Comparison of ENCODE assay signal across 24 mouse cellular contexts in the genomic region with DNA sequence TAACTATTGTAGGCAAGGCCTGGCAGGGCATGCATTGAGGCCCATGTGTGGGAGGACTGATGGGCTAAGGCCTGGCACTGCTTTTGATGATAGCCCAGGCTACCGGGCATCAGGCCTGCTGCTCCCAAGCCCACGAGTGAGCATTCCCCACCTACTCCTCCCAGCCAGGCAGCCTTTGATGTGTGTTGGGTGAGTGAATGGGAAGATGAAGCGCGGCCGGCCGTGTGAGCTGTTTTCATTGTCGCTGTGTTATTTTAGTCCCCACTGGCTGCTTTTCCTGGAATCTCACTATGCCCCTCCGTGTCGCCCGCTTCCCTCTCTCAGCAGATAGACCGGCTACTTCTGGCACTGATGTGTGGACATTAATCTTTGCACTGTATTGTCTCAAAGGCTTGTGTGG. TPM values are rescaled to one million over a fixed set of nuclear protein-coding genes. Genes with fewer than 3 reads are reported as not detected.
A peak's percentile ranks its signal among the peaks of the same experiment; 100 is the strongest.
DNase-seq lines count a peak whose midpoint lies in the region; ATAC-seq and TF ChIP-seq lines count a peak whose summit lies in the region.
"Had no signal": no experiment of that assay in that cellular context is flagged by ENCODE, and none has a peak within 500 bp of the region (broad histone marks: within the 10 kb centered on the region; RNA-seq: fewer than 3 reads in every experiment).

No protein-coding gene starts in this region.

- H3K4me1 ChIP-seq in megakaryocyte, embryonic 14.5 days: no peaks in the 10 kb centered on the region
- peaks cover 33% of the 10 kb centered on the region for H3K4me1 ChIP-seq in olfactory bulb, adult 2 months (ENCODE audit: control insufficient read depth, insufficient read depth, low read length)

- no peaks in the 10 kb centered on the region for H3K27me3 ChIP-seq in megakaryocyte, embryonic 14.5 days (replicated peaks)
- H3K27me3 ChIP-seq: CH12.LX; forebrain, embryonic 13.5 days had no signal

- no peak overlapping the region for H3K27ac ChIP-seq in gastrocnemius, adult 2 months
- H3K27ac ChIP-seq in olfactory bulb, adult 2 months (ENCODE audit: insufficient read depth, low read depth, low read length): peak overlapping the region; percentile 39; the same call in 1 of the 2 replicates
- H3K27ac ChIP-seq: forebrain, embryonic 10.5 days; forebrain, embryonic 13.5 days; hindbrain, embryonic 14.5 days; hindbrain, postnatal 0 days had no signal

- WGBS in olfactory bulb, adult 2 months: 42% methylated on average over 11 of the region's 11 CpGs

- H3K9me3 ChIP-seq in megakaryocyte, embryonic 14.5 days: peaks cover 89% of the 10 kb centered on the region
- H3K9me3 ChIP-seq: forebrain, embryonic 10.5 days; forebrain, embryonic 13.5 days had no signal

- TF ChIP-seq CTCF in gastrocnemius, adult 2 months (IDR thresholded peaks at IDR 0.05): no peak
- TF ChIP-seq CTCF in olfactory bulb, adult 2 months (IDR thresholded peaks at IDR 0.05; ENCODE audit: insufficient read depth, low read depth, low read length): no peak

- peak; percentile 19 for DNase-seq in gastrocnemius, adult 2 months
- no peak for DNase-seq in gastrocnemius, postnatal 25 days
- peak; percentile 87 for DNase-seq in Muller cell, postnatal 12 days (ENCODE audit: inconsistent ontology term)
- DNase-seq in thymus, postnatal 0 days (ENCODE audit: low spot score): no peak
- DNase-seq: adrenal gland, adult 2 months; adrenal gland, postnatal 14 days; B cell, adult 2 months; cerebellum, adult 18-20 months; cerebellum, adult 9-10 months; cerebellum, postnatal 14 days; gastrocnemius, postnatal 10 days; heart, adult 11 months had no signal

- TF ChIP-seq POLR2A in olfactory bulb, adult 2 months (IDR thresholded peaks at IDR 0.05; ENCODE audit: insufficient read depth, low read depth, low read length): no peak

- no peaks in the 10 kb centered on the region for H3K36me3 ChIP-seq in megakaryocyte, embryonic 14.5 days (replicated peaks; ENCODE audit: low read length)
- H3K36me3 ChIP-seq: G1E had no signal

- intact Hi-C loops in gastrocnemius, adult 2 months (cut with DNase I): no loop called here

- no peak for ATAC-seq in megakaryocyte, adult 5-6 weeks (ENCODE audit: poor library complexity, severe bottlenecking)
- ATAC-seq: forebrain, embryonic 13.5 days; forebrain, embryonic 16.5 days; hindbrain, postnatal 0 days; inflammation-experienced regulatory T-cells, adult 6 months had no signal

- no peak overlapping the region for H3K4me3 ChIP-seq in gastrocnemius, adult 2 months
- peak overlapping the region; percentile 67 for H3K4me3 ChIP-seq in megakaryocyte, embryonic 14.5 days (replicated peaks)
- no peak overlapping the region for H3K4me3 ChIP-seq in olfactory bulb, adult 2 months (ENCODE audit: insufficient read depth, low read depth, low read length)
- H3K4me3 ChIP-seq: forebrain, embryonic 10.5 days; forebrain, embryonic 13.5 days had no signal

RNA-seq across cellular contexts. Expression of gene Fam19a5, which starts 26.1 kb away (rescaled TPM):
- 1 to 10 TPM; 2.4 to 3.2 TPM for total RNA-seq in gastrocnemius, adult 2 months (2021)
- 1 to 10 TPM; 1.4 to 2.0 TPM for total RNA-seq in gastrocnemius, postnatal 25 days (2021)
- 0.08 TPM in 1 of 2 replicates, not detected in the other for polyA plus RNA-seq in megakaryocyte, embryonic 14.5 days (2012; ENCODE audit: insufficient read depth, low replicate concordance)
- total RNA-seq in megakaryocyte, adult 5-6 weeks (2015): not detected in 2 replicates
- total RNA-seq in megakaryocyte, adult 5-6 weeks (2017): not detected in 2 replicates
- not detected in 2 replicates for polyA plus RNA-seq in olfactory bulb, adult 2 months (2012; ENCODE audit: insufficient read depth, insufficient read length, low replicate concordance, missing spikeins)
- 0.72 and 0.91 TPM in 2 replicates for polyA plus RNA-seq in thymus, postnatal 0 days (2015; fragmentation: Nextera tagmentation; extraction: Ambion mirVana)
- total RNA-seq: CH12.LX; G1E; hematopoietic stem cell, adult 5-6 weeks had no signal
- polyA plus RNA-seq: G1E; inflammation-experienced regulatory T-cells, adult 6 months had no signal

Comparison
In these comparisons a context has a peak if more than half of its experiments do, and no peak if none do; other contexts are left out.
1. DNase-seq: peak in gastrocnemius, adult 2 months (single experiment) and Muller cell, postnatal 12 days (single experiment); none in gastrocnemius, postnatal 25 days (single experiment) and thymus, postnatal 0 days (single experiment).